Mouse (Mus musculus) limb, embryonic 15.5 days (tissue): ENCODE data around the gene Tcaf3. TPM values are rescaled to one million over a fixed set of nuclear protein-coding genes. Genes with fewer than 3 reads are reported as not detected.

Experiments used
- ATAC-seq: fragments of 200-750 bp; cut with Nextera tagmentation; 2 replicates; pipeline ENCODE4 v1.8.0; 2017; ENCODE audit warnings: low read depth, moderate TSS enrichment; ENCODE audit not compliant: insufficient number of reproducible peaks, low FRiP score, low TSS enrichment
- H3K27ac ChIP-seq: fragments of 300-500 bp; sonication (generic); 2 replicates; pipeline ENCODE4 v1.5.1; 2015; ENCODE audit warnings: moderate library complexity, mild to moderate bottlenecking, inconsistent platforms
- H3K27me3 ChIP-seq: fragments of 300-500 bp; sonication (generic); 2 replicates; pipeline ENCODE4 v1.6.1; 2015; ENCODE audit warnings: inconsistent platforms
- H3K36me3 ChIP-seq: fragments of 300-500 bp; sonication (generic); 2 replicates; pipeline ENCODE4 v1.6.1; 2015; ENCODE audit warnings: inconsistent platforms
- H3K4me1 ChIP-seq: fragments of 300-500 bp; sonication (generic); 2 replicates; pipeline ENCODE4 v1.6.1; 2015; ENCODE audit warnings: inconsistent platforms
- H3K4me2 ChIP-seq: fragments of 300-500 bp; sonication (generic); 2 replicates; pipeline ENCODE4 v1.6.1; 2015; ENCODE audit warnings: mild to moderate bottlenecking, inconsistent platforms
- H3K4me3 ChIP-seq: fragments of 300-500 bp; sonication (generic); 2 replicates; pipeline ENCODE4 v1.5.1; 2015; ENCODE audit warnings: mild to moderate bottlenecking, inconsistent platforms
- H3K9ac ChIP-seq: fragments of 300-500 bp; sonication (generic); 2 replicates; pipeline ENCODE4 v1.6.1; 2015; ENCODE audit warnings: inconsistent platforms
- H3K9me3 ChIP-seq: fragments of 300-500 bp; sonication (generic); 2 replicates; pipeline ENCODE4 v1.6.1; 2016; ENCODE audit warnings: inconsistent platforms
- WGBS: fragments of 180-500 bp; shearing (Covaris S2); methylation state at CpG from one replicate; pipeline ENCODE4 v1.1.7; 2015; 5-methylcytosine and 5-hydroxymethylcytosine counted together
- polyA plus RNA-seq: library from polyadenylated mRNA; unstranded; fragments of >200 nt; fragmentation: Nextera tagmentation; extraction: Ambion mirVana; gene quantifications from 2 replicates; pipeline ENCODE4 v1.2.1, GENCODE M21; 2015

Tcaf3 gene
- polyA plus RNA-seq, 1 experiment from 2014 or later = not detected

GRCm38 (mm10) chr6:42539711-42540110, 57.8 kb downstream of the Tcaf3 start:
- no peaks in the 10 kb centered on the region for H3K9me3 ChIP-seq
- no peaks in the 10 kb centered on the region for H3K36me3 ChIP-seq
- no peaks in the 10 kb centered on the region for H3K4me1 ChIP-seq
- WGBS = 82% methylated on average over 1 of the region's 1 CpGs
- H3K4me3 ChIP-seq = no peak overlapping the region
- no peak overlapping the region for H3K9ac ChIP-seq
- no peaks in the 10 kb centered on the region for H3K27me3 ChIP-seq
- H3K4me2 ChIP-seq = no peak overlapping the region
- H3K27ac ChIP-seq = no peak overlapping the region
- ATAC-seq = no peak

Other genes starting within 250 kb of the Tcaf3 start
- 107 and 138 TPM in 2 replicates for gene Zyx, start 248.1 kb downstream of the Tcaf3 start, polyA plus RNA-seq
- 25.4 and 30.1 TPM in 2 replicates for gene Epha1, start 224.4 kb downstream of the Tcaf3 start, polyA plus RNA-seq
- gene Tas2r143, start 197.5 kb downstream of the Tcaf3 start, polyA plus RNA-seq = not detected in 2 replicates
- not detected in 2 replicates for gene Tas2r135, start 192.3 kb downstream of the Tcaf3 start, polyA plus RNA-seq
- 0.26 TPM in 1 of 2 replicates, not detected in the other for gene Tas2r126, start 163.2 kb downstream of the Tcaf3 start, polyA plus RNA-seq
- gene Olfr458, start 132.5 kb downstream of the Tcaf3 start, polyA plus RNA-seq = not detected in 2 replicates
- gene Olfr457, start 121.4 kb downstream of the Tcaf3 start, polyA plus RNA-seq = not detected in 2 replicates
- gene Olfr456, start 110.5 kb downstream of the Tcaf3 start, polyA plus RNA-seq = not detected in 2 replicates
- not detected in 2 replicates for gene Olfr455, start 50.1 kb downstream of the Tcaf3 start, polyA plus RNA-seq
- 5.0 and 5.2 TPM in 2 replicates for gene Tcaf2, start 47.6 kb upstream of the Tcaf3 start, polyA plus RNA-seq
- gene Tcaf1, start 112.4 kb upstream of the Tcaf3 start, polyA plus RNA-seq = 63.7 and 64.5 TPM in 2 replicates
- not detected in 2 replicates for gene Olfr453, start 141.7 kb upstream of the Tcaf3 start, polyA plus RNA-seq
- gene Olfr38, start 158.7 kb upstream of the Tcaf3 start, polyA plus RNA-seq = not detected in 2 replicates
- not detected in 2 replicates for gene Olfr452, start 187.4 kb upstream of the Tcaf3 start, polyA plus RNA-seq
- gene Olfr450, start 214.2 kb upstream of the Tcaf3 start, polyA plus RNA-seq = not detected in 2 replicates
- gene Olfr449, start 236.7 kb upstream of the Tcaf3 start, polyA plus RNA-seq = not detected in 2 replicates